In genomic region chr6:144181083-144181866, GRCm38 (mm10) we compare ENCODE assay signal across 7 mouse cellular contexts.
DNase-seq lines count a peak whose midpoint lies in the region; ATAC-seq and TF ChIP-seq lines count a peak whose summit lies in the region.

No protein-coding gene starts in this region.

- H3K36me3 ChIP-seq in heart, adult 2 months (ENCODE audit: control insufficient read depth, insufficient read depth, low read length): no peaks in the 10 kb centered on the region
- H3K36me3 ChIP-seq in intestine, embryonic 16.5 days (ENCODE audit: control insufficient read depth, insufficient read depth, low read length): no peaks in the 10 kb centered on the region
- H3K36me3 ChIP-seq in midbrain, embryonic 10.5 days: no peaks in the 10 kb centered on the region

- peak overlapping the region; percentile 40; the same call in 1 of the 2 replicates for H3K9ac ChIP-seq in heart, adult 2 months (ENCODE audit: low read depth, low read length)
- no peak overlapping the region for H3K9ac ChIP-seq in intestine, embryonic 16.5 days (ENCODE audit: low read depth, low read length)

- 32% methylated on average over 12 of the region's 12 CpGs for WGBS in heart, adult 2 months
- WGBS in intestine, embryonic 16.5 days: 50% methylated on average over 12 of the region's 12 CpGs
- WGBS in midbrain, embryonic 10.5 days: 59% methylated on average over 12 of the region's 12 CpGs

- peak overlapping the region; percentile 38 for H3K4me3 ChIP-seq in heart, adult 2 months
- peak overlapping the region; percentile 15 for H3K4me3 ChIP-seq in intestine, embryonic 16.5 days (ENCODE audit: low read length)
- peak overlapping the region; percentile 14; the same call in 1 of the 2 replicates for H3K4me3 ChIP-seq in midbrain, embryonic 10.5 days

- no peak for TF ChIP-seq POLR2A in heart, adult 2 months (IDR thresholded peaks at IDR 0.05; ENCODE audit: insufficient read depth, low read depth, low read length)

- H3K4me1 ChIP-seq in heart, adult 2 months (ENCODE audit: control insufficient read depth, insufficient read depth, low read length): no peaks in the 10 kb centered on the region; the same call in 1 of the 2 replicates
- no peaks in the 10 kb centered on the region for H3K4me1 ChIP-seq in intestine, embryonic 16.5 days (ENCODE audit: control insufficient read depth, insufficient read depth, low read length)
- H3K4me1 ChIP-seq in midbrain, embryonic 10.5 days: peaks cover 18% of the 10 kb centered on the region

- no peak for TF ChIP-seq CTCF in heart, adult 2 months (IDR thresholded peaks at IDR 0.05)

- peak overlapping the region; percentile 21 for H3K4me2 ChIP-seq in intestine, embryonic 16.5 days (ENCODE audit: low read depth, low read length)

- H3K27me3 ChIP-seq in heart, adult 2 months (ENCODE audit: control insufficient read depth, insufficient read depth, low read length): no peaks in the 10 kb centered on the region
- no peaks in the 10 kb centered on the region for H3K27me3 ChIP-seq in intestine, embryonic 16.5 days (replicated peaks; ENCODE audit: control insufficient read depth, insufficient read depth, low read length)
- H3K27me3 ChIP-seq in midbrain, embryonic 10.5 days (ENCODE audit: low read depth, poor library complexity, severe bottlenecking): no peaks in the 10 kb centered on the region

- intact Hi-C loops in heart, adult 2 months (cut with DNase I): no loop called here

- DNase-seq in right cerebral cortex, postnatal 4 days: peak; percentile 44
- no peak for DNase-seq in right cerebral cortex, postnatal 25 days
- peak; percentile 26 to 44 for DNase-seq in heart, adult 2 months
- DNase-seq in midbrain, embryonic 10.5 days (ENCODE audit: low spot score): no peak
- DNase-seq in thymus, postnatal 36 days: no peak
- no peak for DNase-seq in urinary bladder, postnatal 4 days (ENCODE audit: low spot score in 2 of 2)

- no peak for TF ChIP-seq EP300 in heart, adult 2 months (IDR thresholded peaks at IDR 0.05; ENCODE audit: insufficient read depth, low read depth, low read length)

- H3K79me2 ChIP-seq in heart, adult 2 months (replicated peaks; ENCODE audit: control insufficient read depth, insufficient read depth, low read length): no peaks in the 10 kb centered on the region

- peak overlapping the region; percentile 66 for H3K27ac ChIP-seq in heart, adult 2 months
- H3K27ac ChIP-seq in intestine, embryonic 16.5 days (ENCODE audit: low read length): no peak overlapping the region
- H3K27ac ChIP-seq in midbrain, embryonic 10.5 days (replicated peaks): peak overlapping the region; percentile 75

- no peak for ATAC-seq in intestine, embryonic 16.5 days

- H3K9me3 ChIP-seq in intestine, embryonic 16.5 days (ENCODE audit: control insufficient read depth, low read length): no peaks in the 10 kb centered on the region
- H3K9me3 ChIP-seq in midbrain, embryonic 10.5 days (replicated peaks): no peaks in the 10 kb centered on the region

Comparison
In these comparisons a context has a peak if more than half of its experiments do, and no peak if none do; other contexts are left out.
1. DNase-seq: peak in right cerebral cortex, postnatal 4 days (single experiment) and heart, adult 2 months (2 of 2); none in right cerebral cortex, postnatal 25 days (single experiment), midbrain, embryonic 10.5 days (single experiment), thymus, postnatal 36 days (0 of 2) and urinary bladder, postnatal 4 days (0 of 2).
2. Peak in every context shown above with its lines, with median percentiles within 50 percentile points of each other: H3K4me3 ChIP-seq.